Mouse (Mus musculus): ENCODE measurements around the gene Mfsd2a. TPM values are rescaled to one million over a fixed set of nuclear protein-coding genes. Genes with fewer than 3 reads are reported as not detected.

Mfsd2a gene
- polyA plus RNA-seq, 1 experiment: 34.4 TPM

GRCm38 (mm10) chr4:122976885-122977284, 15.9 kb upstream of the Mfsd2a start:
- 67% methylated on average over 4 of the region's 4 CpGs for WGBS
- DNase-seq: no peak
- Histone ChIP-seq H3K27me3 (ENCODE audit: control insufficient read depth, insufficient read depth, low read length) (no peaks in the 10 kb centered on the region), H3K4me3 (replicated peaks; ENCODE audit: insufficient read depth, low read depth, low read length) (no peak overlapping the region), H3K4me1 (ENCODE audit: control insufficient read depth, insufficient read depth, low read length) (no peaks in the 10 kb centered on the region), H3K27ac (ENCODE audit: insufficient read depth, low read length) (no peak overlapping the region)
- TF ChIP-seq POLR2A (IDR thresholded peaks at IDR 0.05; ENCODE audit: borderline replicate concordance, insufficient read depth, low read length): no peak
- no peak for TF ChIP-seq CTCF (IDR thresholded peaks at IDR 0.05; ENCODE audit: borderline replicate concordance, insufficient read depth, low read depth, low read length)

- Histone ChIP-seq H3K4me1 (ENCODE audit: control insufficient read depth, insufficient read depth, low read length) (no peaks in the 10 kb centered on the region), H3K27ac (ENCODE audit: insufficient read depth, low read length) (no peak overlapping the region), H3K4me3 (replicated peaks; ENCODE audit: insufficient read depth, low read depth, low read length) (no peak overlapping the region), H3K27me3 (ENCODE audit: control insufficient read depth, insufficient read depth, low read length) (no peaks in the 10 kb centered on the region)
- 89% methylated on average over 5 of the region's 5 CpGs for WGBS
- TF ChIP-seq CTCF (IDR thresholded peaks at IDR 0.05; ENCODE audit: borderline replicate concordance, insufficient read depth, low read depth, low read length) (no peak), POLR2A (IDR thresholded peaks at IDR 0.05; ENCODE audit: borderline replicate concordance, insufficient read depth, low read length) (no peak)
- DNase-seq: no peak
These were observed 14.1 kb upstream of the Mfsd2a start for GRCm38 (mm10) chr4:122974976-122975520.

GRCm38 (mm10) chr4:122972056-122972455, 11.1 kb upstream of the Mfsd2a start:
- 40% methylated on average over 8 of the region's 8 CpGs for WGBS
- no peak overlapping the region for H3K4me3 ChIP-seq (replicated peaks; ENCODE audit: insufficient read depth, low read depth, low read length)
- no peaks in the 10 kb centered on the region for H3K27me3 ChIP-seq (ENCODE audit: control insufficient read depth, insufficient read depth, low read length)
- TF ChIP-seq POLR2A (IDR thresholded peaks at IDR 0.05; ENCODE audit: borderline replicate concordance, insufficient read depth, low read length): no peak
- TF ChIP-seq CTCF (IDR thresholded peaks at IDR 0.05; ENCODE audit: borderline replicate concordance, insufficient read depth, low read depth, low read length): no peak
- no peak for DNase-seq
- H3K27ac ChIP-seq (ENCODE audit: insufficient read depth, low read length): no peak overlapping the region
- no peaks in the 10 kb centered on the region for H3K4me1 ChIP-seq (ENCODE audit: control insufficient read depth, insufficient read depth, low read length)

- no peaks in the 10 kb centered on the region for H3K27me3 ChIP-seq (ENCODE audit: control insufficient read depth, insufficient read depth, low read length)
- 80% methylated on average over 4 of the region's 4 CpGs for WGBS
- DNase-seq: no peak
- H3K4me3 ChIP-seq (replicated peaks; ENCODE audit: insufficient read depth, low read depth, low read length): no peak overlapping the region
- no peak overlapping the region for H3K27ac ChIP-seq (ENCODE audit: insufficient read depth, low read length)
- no peaks in the 10 kb centered on the region for H3K4me1 ChIP-seq (ENCODE audit: control insufficient read depth, insufficient read depth, low read length)
- no peak for TF ChIP-seq POLR2A (IDR thresholded peaks at IDR 0.05; ENCODE audit: borderline replicate concordance, insufficient read depth, low read length)
These were observed 10.7 kb upstream of the Mfsd2a start for GRCm38 (mm10) chr4:122971646-122972045.

GRCm38 (mm10) chr4:122971191-122971590, 10.2 kb upstream of the Mfsd2a start:
- H3K4me1 ChIP-seq (ENCODE audit: control insufficient read depth, insufficient read depth, low read length): no peaks in the 10 kb centered on the region
- WGBS: 47% methylated on average over 4 of the region's 4 CpGs
- H3K4me3 ChIP-seq (replicated peaks; ENCODE audit: insufficient read depth, low read depth, low read length): no peak overlapping the region
- TF ChIP-seq POLR2A (IDR thresholded peaks at IDR 0.05; ENCODE audit: borderline replicate concordance, insufficient read depth, low read length) (no peak), CTCF (IDR thresholded peaks at IDR 0.05; ENCODE audit: borderline replicate concordance, insufficient read depth, low read depth, low read length) (no peak)
- no peak for DNase-seq
- H3K27ac ChIP-seq (ENCODE audit: insufficient read depth, low read length): no peak overlapping the region
- H3K27me3 ChIP-seq (ENCODE audit: control insufficient read depth, insufficient read depth, low read length): no peaks in the 10 kb centered on the region

GRCm38 (mm10) chr4:122968106-122968505, 7.1 kb upstream of the Mfsd2a start:
- TF ChIP-seq CTCF (IDR thresholded peaks at IDR 0.05; ENCODE audit: borderline replicate concordance, insufficient read depth, low read depth, low read length): no peak
- TF ChIP-seq POLR2A (IDR thresholded peaks at IDR 0.05; ENCODE audit: borderline replicate concordance, insufficient read depth, low read length): no peak
- H3K4me3 ChIP-seq (replicated peaks; ENCODE audit: insufficient read depth, low read depth, low read length): no peak overlapping the region
- no peaks in the 10 kb centered on the region for H3K4me1 ChIP-seq (ENCODE audit: control insufficient read depth, insufficient read depth, low read length)
- WGBS: 86% methylated on average over 4 of the region's 4 CpGs
- H3K27ac ChIP-seq (ENCODE audit: insufficient read depth, low read length): no peak overlapping the region
- no peak for DNase-seq
- no peaks in the 10 kb centered on the region for H3K27me3 ChIP-seq (ENCODE audit: control insufficient read depth, insufficient read depth, low read length)

- WGBS: 57% methylated on average over 8 of the region's 8 CpGs
- Histone ChIP-seq H3K27ac (ENCODE audit: insufficient read depth, low read length) (no peak overlapping the region), H3K4me3 (replicated peaks; ENCODE audit: insufficient read depth, low read depth, low read length) (no peak overlapping the region), H3K4me1 (ENCODE audit: control insufficient read depth, insufficient read depth, low read length) (0 out of 2 replicates have a peak, but pooled peaks cover 6% of the 10 kb centered on the region), H3K27me3 (ENCODE audit: control insufficient read depth, insufficient read depth, low read length) (peaks cover 3% of the 10 kb centered on the region; the same call in 1 of the 2 replicates)
- no peak for DNase-seq
- no peak for TF ChIP-seq POLR2A (IDR thresholded peaks at IDR 0.05; ENCODE audit: borderline replicate concordance, insufficient read depth, low read length)
- no peak for TF ChIP-seq CTCF (IDR thresholded peaks at IDR 0.05; ENCODE audit: borderline replicate concordance, insufficient read depth, low read depth, low read length)
These were observed 1.8 kb upstream of the Mfsd2a start for GRCm38 (mm10) chr4:122962751-122963150.

- Histone ChIP-seq H3K27ac (ENCODE audit: insufficient read depth, low read length) (no peak overlapping the region), H3K4me3 (replicated peaks; ENCODE audit: insufficient read depth, low read depth, low read length) (no peak overlapping the region), H3K27me3 (ENCODE audit: control insufficient read depth, insufficient read depth, low read length) (peaks cover 3% of the 10 kb centered on the region; the same call in 1 of the 2 replicates), H3K4me1 (ENCODE audit: control insufficient read depth, insufficient read depth, low read length) (0 out of 2 replicates have a peak, but pooled peaks cover 6% of the 10 kb centered on the region)
- WGBS: 67% methylated on average over 6 of the region's 6 CpGs
- no peak for TF ChIP-seq CTCF (IDR thresholded peaks at IDR 0.05; ENCODE audit: borderline replicate concordance, insufficient read depth, low read depth, low read length)
- TF ChIP-seq POLR2A (IDR thresholded peaks at IDR 0.05; ENCODE audit: borderline replicate concordance, insufficient read depth, low read length): no peak
- DNase-seq: no peak
These were observed 601 bp upstream of the Mfsd2a start for GRCm38 (mm10) chr4:122961589-122961988.
